Mouse (Mus musculus) lung, postnatal 0 days (tissue): Measurements from ENCODE around the gene Ahdc1. TPM values are rescaled to one million over a fixed set of nuclear protein-coding genes. Genes with fewer than 3 reads are reported as not detected.
A peak's percentile ranks its signal among the peaks of the same experiment; 100 is the strongest.

Source experiments
- ATAC-seq: fragments of 200-750 bp; cut with Nextera tagmentation; 2 replicates; pipeline ENCODE4 v1.8.0; 2017; ENCODE audit warnings: moderate library complexity
- DNase-seq: peaks from one replicate; pipeline ENCODE4 v3.0.0-alpha.2; 2016; ENCODE audit warnings: low spot score
- H3K27ac ChIP-seq: fragments of 300-500 bp; sonication (generic); 2 replicates; pipeline ENCODE4 v1.5.1; 2014; ENCODE audit warnings: antibody characterized with exemption, mild to moderate bottlenecking, low read length, mixed read lengths
- H3K27me3 ChIP-seq: fragments of 300-500 bp; sonication (generic); replicated peaks from 2 replicates; pipeline ENCODE4 v1.6.1; 2014; ENCODE audit warnings: low read length, mixed read lengths; ENCODE audit not compliant: insufficient read depth
- H3K36me3 ChIP-seq: fragments of 300-500 bp; sonication (generic); 2 replicates; pipeline ENCODE4 v1.6.1; 2014; ENCODE audit warnings: low read length, mixed read lengths; ENCODE audit not compliant: insufficient read depth
- H3K4me1 ChIP-seq: fragments of 300-500 bp; sonication (generic); 2 replicates; pipeline ENCODE4 v1.6.1; 2014; ENCODE audit warnings: antibody characterized with exemption, low read depth, low read length, mixed read lengths; ENCODE audit not compliant: insufficient read depth
- H3K4me2 ChIP-seq: fragments of 300-500 bp; sonication (generic); replicated peaks from 2 replicates; pipeline ENCODE4 v1.6.1; 2014; ENCODE audit warnings: low read depth, mild to moderate bottlenecking, low read length, moderate library complexity, mixed read lengths
- H3K4me3 ChIP-seq: fragments of 300-500 bp; sonication (generic); 2 replicates; pipeline ENCODE4 v1.5.1; 2014; ENCODE audit warnings: low read depth, low read length
- H3K9ac ChIP-seq: fragments of 300-500 bp; sonication (generic); replicated peaks from 2 replicates; pipeline ENCODE4 v1.6.1; 2014; ENCODE audit warnings: low read depth, mild to moderate bottlenecking
- H3K9me3 ChIP-seq: fragments of 300-500 bp; sonication (generic); 2 replicates; pipeline ENCODE4 v1.6.1; 2016; ENCODE audit warnings: low read length, mixed read lengths
- CTCF ChIP-seq: IDR thresholded peaks from 2 replicates; pipeline ENCODE4 v1.5.1; 2016; ENCODE audit warnings: antibody characterized with exemption, mild to moderate bottlenecking
- EP300 ChIP-seq: IDR thresholded peaks from 2 replicates; pipeline ENCODE4 v1.6.1; 2016; ENCODE audit warnings: antibody characterized with exemption, mild to moderate bottlenecking, control low read depth
- WGBS: fragments of 180-500 bp; shearing (Covaris S2); extraction: QIAGEN DNeasy Blood & Tissue Kit; methylation state at CpG from one replicate; pipeline ENCODE4 v1.1.7; 2014; 5-methylcytosine and 5-hydroxymethylcytosine counted together
- polyA plus RNA-seq: library from polyadenylated mRNA; unstranded; fragments of >200 nt; fragmentation: Nextera tagmentation; extraction: Ambion mirVana; gene quantifications from 2 replicates; pipeline ENCODE4 v1.2.1, GENCODE M21; 2015

Ahdc1 gene
- polyA plus RNA-seq, 1 experiment from 2014 or later: 3.9 TPM

DNA sequence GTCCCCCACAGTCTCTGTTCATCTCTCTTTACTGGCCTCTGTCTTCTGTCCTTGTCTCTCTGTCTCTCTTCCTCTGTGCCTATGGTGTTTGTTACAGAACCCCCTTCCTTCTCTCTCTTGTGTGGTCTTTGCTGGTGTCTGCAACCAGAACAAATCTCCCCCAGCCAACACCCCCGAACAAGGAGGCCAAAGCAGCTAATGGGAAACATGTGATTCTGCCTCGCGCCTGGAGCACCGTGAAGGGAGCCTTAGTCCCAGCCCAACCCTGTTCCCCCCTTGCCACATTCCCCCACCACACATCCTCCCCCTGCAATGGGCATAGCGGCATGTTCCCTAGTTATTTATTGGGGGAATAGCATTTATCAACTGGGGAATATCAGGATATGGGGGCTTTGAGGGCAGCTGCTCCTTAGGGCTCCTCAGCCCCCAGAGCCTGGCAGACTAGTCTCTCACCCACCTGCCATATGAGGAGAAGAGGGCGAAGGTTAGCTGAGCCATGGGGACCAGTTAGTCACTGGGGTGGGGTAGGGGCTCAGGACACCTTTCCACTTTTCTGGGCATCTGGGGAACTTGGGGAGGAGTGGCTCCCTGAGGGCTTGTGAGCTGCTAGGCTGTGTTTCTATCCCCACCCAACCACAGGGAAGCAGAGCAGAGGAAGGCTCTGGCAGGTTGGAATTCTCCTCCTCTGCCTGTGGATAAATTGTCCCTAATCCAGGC, 41.1 kb downstream of the Ahdc1 start:
- no peak for ATAC-seq
- no peak for DNase-seq
- Histone ChIP-seq H3K9me3 (no peaks in the 10 kb centered on the region), H3K27me3 (no peaks in the 10 kb centered on the region), H3K4me1 (peaks cover 17% of the 10 kb centered on the region), H3K4me3 (no peak overlapping the region), H3K4me2 (no peak overlapping the region), H3K27ac (no peak overlapping the region), H3K9ac (no peak overlapping the region; the same call in 1 of the 2 replicates), H3K36me3 (no peaks in the 10 kb centered on the region)
- no peak for TF ChIP-seq CTCF
- no peak for TF ChIP-seq EP300
- WGBS: 59% methylated on average over 6 of the region's 6 CpGs

GRCm38 (mm10) chr4:133052995-133053572, 42.0 kb downstream of the Ahdc1 start:
- TF ChIP-seq EP300 (no peak), CTCF (no peak)
- H3K9me3 ChIP-seq: no peaks in the 10 kb centered on the region
- WGBS: 78% methylated on average over 13 of the region's 13 CpGs
- H3K27me3 ChIP-seq: no peaks in the 10 kb centered on the region
- no peak overlapping the region for H3K4me2 ChIP-seq
- H3K4me3 ChIP-seq: no peak overlapping the region
- H3K9ac ChIP-seq: no peak overlapping the region
- H3K36me3 ChIP-seq: no peaks in the 10 kb centered on the region
- DNase-seq (no peak), ATAC-seq (no peak)
- no peak overlapping the region for H3K27ac ChIP-seq
- H3K4me1 ChIP-seq: peaks cover 19% of the 10 kb centered on the region

- H3K4me3 ChIP-seq: no peak overlapping the region
- DNase-seq: no peak
- ATAC-seq: no peak
- H3K9me3 ChIP-seq: no peaks in the 10 kb centered on the region
- H3K9ac ChIP-seq: no peak overlapping the region
- peaks cover 12% of the 10 kb centered on the region for H3K4me1 ChIP-seq
- 66% methylated on average over 6 of the region's 6 CpGs for WGBS
- TF ChIP-seq CTCF (no peak), EP300 (no peak)
- no peak overlapping the region for H3K27ac ChIP-seq
- no peaks in the 10 kb centered on the region for H3K36me3 ChIP-seq
- H3K27me3 ChIP-seq: no peaks in the 10 kb centered on the region
- no peak overlapping the region for H3K4me2 ChIP-seq
These were observed 43.5 kb downstream of the Ahdc1 start for GRCm38 (mm10) chr4:133054530-133054929.

DNA sequence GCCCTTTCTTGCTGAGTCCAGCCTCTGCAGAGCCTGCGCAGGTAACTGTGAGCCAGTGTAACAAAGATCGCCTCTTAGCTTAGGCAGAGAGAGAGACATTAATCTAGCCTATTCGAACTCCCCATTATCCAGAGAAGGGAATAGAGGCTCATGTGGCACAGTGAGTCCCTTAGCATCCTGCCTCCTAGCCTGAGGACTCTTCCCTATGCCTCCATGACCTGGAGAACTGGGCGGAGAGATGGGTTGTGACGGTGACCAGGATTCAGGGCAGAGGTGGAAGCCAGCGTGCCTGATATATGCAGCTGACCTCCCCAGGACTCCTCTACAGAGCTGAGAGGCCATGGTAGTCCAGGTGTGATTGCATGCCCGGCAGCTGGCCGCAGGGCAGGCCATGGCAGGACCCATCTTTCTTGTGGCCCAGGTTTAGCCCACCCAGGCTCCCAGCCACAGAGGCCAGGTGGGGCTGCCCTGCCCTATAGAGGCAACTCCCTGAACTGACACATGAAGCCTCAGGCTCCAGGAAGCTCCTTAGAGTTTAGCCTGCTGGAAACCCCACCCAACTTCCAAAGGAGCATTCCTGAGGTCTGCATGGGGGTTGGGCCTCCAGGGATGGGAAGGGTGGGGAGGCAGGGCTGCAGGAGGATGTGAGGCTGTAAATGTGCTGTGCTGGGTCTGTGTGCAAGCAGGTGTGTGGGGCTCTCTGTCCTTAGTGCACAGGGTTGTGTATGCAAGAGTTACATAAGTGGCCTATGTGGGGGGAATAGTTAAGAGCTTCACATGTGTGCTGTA, 44.3 kb downstream of the Ahdc1 start:
- 0 out of 2 replicates have a peak, but pooled peaks have one; percentile 4 for TF ChIP-seq CTCF
- TF ChIP-seq EP300: no peak
- Histone ChIP-seq H3K27ac (peak overlapping the region; percentile 65), H3K4me2 (no peak overlapping the region), H3K9ac (no peak overlapping the region), H3K9me3 (no peaks in the 10 kb centered on the region), H3K36me3 (no peaks in the 10 kb centered on the region), H3K27me3 (no peaks in the 10 kb centered on the region), H3K4me1 (peaks cover 11% of the 10 kb centered on the region), H3K4me3 (no peak overlapping the region)
- peak; percentile 62 for DNase-seq
- WGBS: 53% methylated on average over 8 of the region's 8 CpGs
- peak; percentile 32 for ATAC-seq

DNA sequence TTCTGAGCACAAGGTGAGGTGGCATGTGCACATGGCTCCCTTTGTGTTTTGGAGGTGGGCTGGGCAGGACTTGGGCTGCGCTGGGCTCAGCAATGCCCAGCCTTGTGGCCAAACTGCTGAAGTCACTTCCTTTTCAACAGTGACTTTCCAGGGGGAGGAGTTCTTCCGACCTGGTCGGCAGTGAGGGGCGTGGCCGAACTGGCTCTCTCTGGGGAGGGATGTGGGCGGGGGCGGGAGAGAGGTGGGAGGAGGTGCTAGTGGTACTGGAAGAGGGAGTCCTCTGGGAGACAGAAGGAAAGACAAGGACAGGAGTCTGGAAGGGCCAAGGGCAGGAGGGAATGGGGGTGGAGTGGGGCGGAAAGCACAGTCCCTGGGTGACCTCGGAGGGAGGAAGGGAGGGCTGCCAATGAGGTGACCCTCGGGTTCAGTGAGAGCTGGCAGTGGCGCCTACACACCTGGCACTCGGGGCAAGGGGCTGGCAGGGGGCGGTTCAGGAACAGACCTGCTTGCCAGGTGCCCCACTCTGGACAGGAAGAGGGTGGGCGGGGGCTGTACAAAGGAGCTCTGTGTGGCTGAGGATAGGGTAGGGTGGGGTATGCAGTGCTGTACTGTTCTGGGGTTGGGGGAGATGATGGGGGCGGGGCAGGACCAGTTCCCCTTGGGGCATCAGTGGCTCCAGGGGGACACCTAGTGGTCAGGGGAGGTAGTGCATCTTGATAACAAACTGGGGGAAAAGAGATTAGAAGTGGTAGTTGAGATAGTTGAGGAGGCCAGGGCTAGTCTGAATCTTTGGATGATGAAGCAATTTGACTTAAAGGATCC, 45.2 kb downstream of the Ahdc1 start:
- Histone ChIP-seq H3K4me1 (peaks cover 11% of the 10 kb centered on the region), H3K4me3 (peak overlapping the region; percentile 6; the same call in 1 of the 2 replicates), H3K27me3 (no peaks in the 10 kb centered on the region), H3K36me3 (0 out of 2 replicates have a peak, but pooled peaks cover 8% of the 10 kb centered on the region), H3K9ac (no peak overlapping the region), H3K4me2 (peak overlapping the region; percentile 49), H3K27ac (peak overlapping the region; percentile 74), H3K9me3 (no peaks in the 10 kb centered on the region)
- ATAC-seq: peak; percentile 74
- 5% methylated on average over 15 of the region's 15 CpGs for WGBS
- TF ChIP-seq EP300 (no peak), CTCF (peak; percentile 90)
- DNase-seq: peak; percentile 96
